Mouse (Mus musculus) heart, postnatal 36 days (tissue): ENCODE measurements around the gene Prdx4. TPM values are rescaled to one million over a fixed set of nuclear protein-coding genes. Genes with fewer than 3 reads are reported as not detected.
"Not testable (repeated sequence)": the region's sequence is repeated elsewhere in the genome, so short reads cannot be mapped to it uniquely, and the experiment has no call there.

Experiments used
- DNase-seq, 2 experiments: peaks; one replicate each; pipeline ENCODE4 v3.0.0; 2021 to 2022
- intact Hi-C: fragments of 180-260 bp; cut with DNase I; formaldehyde crosslinking; loops from one replicate; pipeline ENCODE4 v1.15.1; 2025
- total RNA-seq, 2 experiments: library from RNA; stranded (reverse); gene quantifications; 2 replicates each; pipeline ENCODE4 v1.2.3; 2021

Prdx4 gene
- total RNA-seq: 10 to 100 TPM; 22.6 to 33.4 TPM

DNA sequence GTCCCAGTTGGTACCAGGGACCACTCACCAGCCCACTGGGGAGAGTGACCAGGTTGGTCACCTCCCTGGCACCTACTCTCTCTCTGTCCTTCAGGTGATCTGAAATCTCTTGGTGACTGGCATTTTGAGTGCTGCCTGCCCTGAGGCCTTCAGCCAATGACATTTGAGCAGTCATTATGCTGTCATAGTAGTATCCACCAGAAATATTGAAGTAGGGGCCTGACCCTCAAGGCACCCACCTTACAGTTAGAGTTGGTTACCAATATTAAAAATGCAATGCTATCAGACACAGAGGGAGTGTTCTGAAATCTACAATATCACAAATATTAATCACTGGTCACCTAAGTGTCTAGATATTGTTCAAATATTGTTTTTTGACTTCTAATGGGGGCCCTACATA is at the start of gene Prdx4:
Gene Prdx4, minus strand, starts transcription at position 101 of the 400 bp plus-strand sequence.
- DNase-seq: no peak
- intact Hi-C loops: no loop called here

DNA sequence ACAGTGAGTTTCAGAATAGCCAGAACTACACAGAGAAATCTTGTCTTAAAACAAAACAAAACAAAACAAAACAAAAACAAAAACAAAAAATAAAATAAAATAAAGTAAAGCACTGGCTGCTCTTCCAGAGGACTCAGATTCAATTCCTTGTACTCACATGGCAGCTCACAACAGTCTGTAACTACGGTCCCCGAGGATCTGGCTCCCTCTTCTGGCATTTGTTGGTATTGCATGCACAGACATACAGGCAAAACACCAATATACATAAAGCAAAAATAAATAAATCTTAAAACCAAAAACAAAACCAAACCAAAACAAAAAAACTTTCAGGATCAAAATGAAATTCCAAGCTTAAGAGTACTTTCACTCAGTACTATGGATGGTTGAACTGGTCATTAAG is 36.0 kb upstream of the Prdx4 start:
- intact Hi-C loops: loop anchor here (5.0 kb wide), 1 partner anchor 279 kb away; no protein-coding TSS in a partner anchor
- peak; percentile 10 to 35 for DNase-seq

DNA sequence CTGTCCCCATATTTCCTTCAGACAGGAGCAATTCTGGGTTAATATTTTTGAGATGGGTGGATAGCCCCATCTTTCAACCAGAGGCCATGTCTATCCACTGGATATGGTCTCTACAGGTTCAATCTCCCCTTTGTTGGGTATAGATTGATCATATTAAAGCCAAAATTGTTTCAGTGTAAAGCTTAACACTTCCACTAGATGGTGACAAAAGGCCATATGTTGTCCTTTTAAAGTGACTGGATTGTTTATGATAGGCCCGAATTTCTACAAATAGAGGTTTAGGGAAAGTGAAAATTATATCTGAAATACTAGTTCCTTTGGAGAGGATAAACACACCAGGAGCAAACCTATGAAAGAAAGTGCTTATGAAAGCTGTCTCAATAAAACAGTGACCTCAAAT is 34.9 kb upstream of the Prdx4 start:
- intact Hi-C loops: loop anchor here (5.0 kb wide), 1 partner anchor 278 kb away; no protein-coding TSS in a partner anchor
- no peak for DNase-seq

DNA sequence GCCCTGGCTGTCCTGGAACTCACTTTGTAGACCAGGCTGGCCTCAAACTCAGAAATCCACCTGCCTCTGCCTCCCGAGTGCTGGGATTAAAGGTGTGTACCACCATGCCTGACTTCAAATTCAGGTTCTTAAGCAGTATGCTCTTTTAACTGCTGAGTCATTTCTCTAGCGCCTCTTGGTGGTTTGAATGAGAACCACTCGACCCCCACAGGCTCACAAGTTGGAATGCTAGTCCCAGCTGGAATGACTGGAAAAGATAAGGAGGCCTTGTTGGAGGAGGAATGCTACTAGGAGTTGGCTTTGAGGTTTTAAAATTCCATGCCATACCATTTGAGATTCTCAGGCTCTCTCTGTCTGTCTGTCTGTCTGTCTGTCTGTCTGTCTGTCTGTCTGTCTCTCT is 29.6 kb upstream of the Prdx4 start:
- DNase-seq, intact Hi-C loops: not testable (repeated sequence)

DNA sequence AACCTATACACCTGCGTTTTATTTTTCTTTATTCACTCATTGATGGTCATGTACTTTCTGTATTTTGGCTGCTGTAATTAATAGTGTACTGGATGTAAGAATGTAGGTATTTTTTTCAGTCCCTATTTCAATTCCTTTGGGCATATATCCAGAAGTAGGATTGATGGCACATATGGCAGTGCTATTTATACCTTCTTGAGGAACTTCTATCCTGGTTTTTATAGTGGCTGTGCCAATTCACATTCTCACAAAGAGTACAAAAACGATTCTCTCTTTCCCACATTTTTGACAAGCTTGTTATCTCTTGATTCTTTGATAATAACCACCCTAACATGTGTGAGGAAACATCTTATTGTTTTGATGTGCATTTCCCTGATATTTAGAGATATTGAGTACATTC is 24.5 kb upstream of the Prdx4 start:
- intact Hi-C loops: no loop called here
- DNase-seq: no peak

DNA sequence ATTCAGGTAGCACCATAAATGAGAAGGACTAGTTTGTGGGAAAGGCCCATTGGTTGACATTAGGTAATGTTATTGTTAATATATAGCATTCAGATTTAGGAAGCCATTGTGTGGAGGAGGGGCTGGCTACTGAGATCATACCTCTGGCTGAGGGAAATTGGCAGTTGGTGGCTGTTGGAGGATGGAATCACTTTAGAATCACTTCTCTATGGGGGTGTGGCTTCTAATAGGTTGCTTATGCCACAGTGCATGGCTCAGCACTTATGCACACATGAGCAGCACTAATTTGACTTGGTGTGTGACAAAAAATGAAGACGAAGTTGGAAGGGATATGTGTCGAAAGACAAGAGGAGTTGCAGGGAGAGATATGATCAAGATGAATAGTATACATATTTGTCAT is 5.7 kb upstream of the Prdx4 start:
- intact Hi-C loops: no loop called here
- no peak for DNase-seq

DNA sequence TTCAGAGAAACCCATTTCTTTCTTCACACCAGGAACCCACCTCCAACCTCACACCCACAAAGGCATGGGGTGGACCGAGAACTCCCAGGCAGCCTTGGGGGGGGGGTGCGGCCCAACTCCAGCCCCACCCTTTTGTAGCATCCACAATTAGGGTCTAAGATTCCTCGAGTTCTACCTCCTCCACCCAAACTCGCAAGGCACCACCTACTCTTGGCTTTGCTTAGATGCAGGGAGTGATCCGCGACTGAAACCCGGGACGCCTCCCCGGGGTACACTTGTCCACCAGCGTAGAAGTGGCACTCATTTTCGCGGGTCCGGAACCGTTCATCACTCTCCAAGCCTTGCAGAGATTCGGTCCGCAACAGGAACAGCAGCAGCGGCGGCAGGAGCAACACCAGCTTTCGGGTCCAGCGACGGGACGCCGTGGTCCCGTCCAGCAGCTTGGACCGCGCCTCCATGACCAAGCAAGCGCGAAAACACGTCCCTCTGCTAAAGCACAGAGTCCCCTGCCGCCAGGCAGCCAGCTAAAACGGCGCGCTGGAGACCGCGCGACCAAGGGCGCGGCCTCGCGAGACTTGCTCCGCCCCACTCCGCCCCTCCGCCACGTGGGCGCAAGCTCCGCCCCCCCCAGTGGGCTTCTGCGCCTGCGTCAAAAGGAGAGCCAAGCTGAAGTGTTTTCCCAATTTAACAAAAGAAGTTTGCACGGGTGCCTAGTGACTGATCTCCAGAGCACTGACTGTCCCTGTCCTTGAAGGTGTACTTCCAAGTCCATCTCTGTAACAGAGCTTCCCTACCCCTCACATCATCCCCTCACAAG is 2.4 kb downstream of the Prdx4 start:
- intact Hi-C loops: loop anchor here (5.0 kb wide), 1 partner anchor 121 kb away; the partner anchor contains the start of gene Sat1
- DNase-seq: peak; percentile 83 to 85

DNA sequence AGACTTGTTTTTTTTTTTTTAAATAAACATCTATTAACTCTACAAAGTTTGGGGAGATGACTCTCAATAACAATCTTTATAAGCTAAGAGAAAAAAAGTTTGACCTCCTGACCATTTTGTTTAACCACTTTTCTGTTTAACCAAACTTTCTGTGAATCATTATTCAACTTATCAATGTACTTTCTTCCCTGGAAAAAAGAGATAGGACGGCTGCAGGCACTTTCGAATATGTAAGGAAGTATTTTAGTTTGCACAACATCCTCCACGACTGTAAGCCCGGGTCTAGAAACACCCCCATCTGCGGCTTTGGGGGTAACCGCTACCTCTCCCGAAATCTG is 3.0 kb downstream of the Prdx4 start:
- intact Hi-C loops: loop anchor here (5.0 kb wide), 1 partner anchor 120 kb away; the partner anchor contains the start of gene Sat1
- DNase-seq: no peak

DNA sequence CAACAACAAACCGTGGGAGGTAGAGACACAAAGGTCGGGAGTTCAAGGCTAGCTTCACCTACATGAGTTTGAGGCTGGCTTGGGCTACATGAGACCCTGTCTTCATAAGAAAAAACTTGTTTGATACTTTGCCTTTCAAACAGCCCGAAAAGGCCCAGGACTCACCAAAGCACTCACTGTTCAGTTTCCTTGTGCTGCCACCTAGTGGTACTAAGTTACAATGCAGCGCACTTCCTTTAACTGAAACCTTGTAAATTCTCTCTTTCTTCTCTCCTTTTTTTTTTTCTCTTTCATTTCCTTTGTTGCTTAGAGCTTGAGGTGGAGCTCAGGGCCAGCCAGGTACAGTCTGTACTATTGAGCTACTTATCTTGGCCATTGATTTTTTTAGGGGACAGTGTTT is 22.5 kb downstream of the Prdx4 start:
- intact Hi-C loops: loop anchor here (1.0 to 5.0 kb wide), 2 partner anchors 174 to 221 kb away; no protein-coding TSS in a partner anchor
- peak in 1 of 2 experiments; percentile 22 for DNase-seq

DNA sequence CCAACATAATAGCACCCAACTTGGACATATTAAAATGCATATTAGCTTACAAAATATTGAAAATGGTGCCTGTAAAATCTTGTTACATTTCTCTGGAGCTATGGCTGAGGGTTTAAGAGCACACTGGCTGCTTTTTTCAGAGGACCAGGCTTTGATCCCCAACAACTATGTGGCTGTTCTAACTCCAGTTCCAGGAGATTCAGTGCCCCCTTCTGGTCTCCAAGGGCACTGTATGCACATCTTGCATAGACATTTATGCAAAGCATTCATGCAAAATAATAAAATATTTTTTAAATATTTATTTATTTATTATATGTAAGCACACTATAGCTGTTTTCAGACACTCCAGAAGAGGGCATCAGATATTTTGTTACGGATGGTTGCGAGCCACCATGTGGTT is 34.2 kb downstream of the Prdx4 start:
- DNase-seq: no peak
- intact Hi-C loops: no loop called here

DNA sequence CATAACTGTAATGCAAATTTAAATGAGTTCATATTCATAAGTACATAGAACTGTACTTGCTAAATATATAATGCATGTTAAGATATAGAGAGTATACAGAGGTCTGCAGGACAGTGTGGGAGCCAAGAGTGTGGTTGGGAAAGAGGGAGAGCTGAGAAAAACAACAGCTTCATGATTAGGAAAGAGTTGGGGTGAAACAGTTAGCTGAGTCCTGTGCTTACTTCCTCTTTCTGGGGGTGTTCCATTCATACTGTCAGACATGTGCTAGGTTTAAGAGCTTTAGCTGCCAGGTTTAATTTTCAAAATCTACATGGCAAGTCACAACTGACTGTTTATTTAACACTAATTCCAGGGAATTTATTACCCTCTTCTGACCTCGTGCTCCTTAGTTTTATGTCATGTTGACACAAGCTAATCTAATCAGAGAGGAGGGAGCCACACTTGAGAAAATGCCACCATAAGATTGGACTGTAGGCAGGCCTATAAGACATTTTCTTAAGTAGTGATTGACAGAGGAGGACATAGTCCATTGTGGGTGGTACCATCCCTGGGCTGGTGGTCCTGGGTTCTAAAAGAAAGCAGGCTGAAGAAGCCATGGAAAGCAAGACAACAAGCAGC is 60.0 kb downstream of the Prdx4 start:
- intact Hi-C loops: no loop called here
- DNase-seq: no peak

DNA sequence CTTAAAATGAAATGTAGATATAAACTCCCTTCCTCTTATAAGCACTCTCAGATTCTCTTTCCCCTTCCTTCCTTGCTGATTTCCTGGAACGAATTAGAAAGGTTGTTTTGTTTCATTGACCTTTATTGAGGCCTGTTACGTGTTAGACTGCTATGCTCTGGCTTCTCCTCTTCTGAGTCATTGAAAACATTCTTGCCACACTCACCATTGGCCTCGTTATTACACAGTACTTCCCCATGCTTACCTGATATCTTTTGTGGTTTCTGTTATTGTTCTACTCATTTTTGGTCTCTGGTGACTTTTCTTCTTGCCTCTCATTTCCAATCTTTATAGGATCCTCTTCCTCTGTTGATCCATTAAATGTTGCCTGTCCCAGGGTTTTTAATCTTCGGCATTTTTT is 62.1 kb downstream of the Prdx4 start:
- intact Hi-C loops: no loop called here

More for the DNA sequence above, 62.1 kb downstream of the Prdx4 start:
- DNase-seq: no peak

Other genes with a start within 250 kb of the Prdx4 start
- not detected for gene Magea2, start 247.1 kb downstream of the Prdx4 start, total RNA-seq
- not detected for gene Cldn34b2, start 212.3 kb downstream of the Prdx4 start, total RNA-seq
- 10 to 100 TPM; 34.4 to 41.1 TPM for gene Sat1, start 124.3 kb downstream of the Prdx4 start, total RNA-seq
- gene Acot9, start 78.3 kb downstream of the Prdx4 start, total RNA-seq: 10 to 100 TPM; 26.0 to 26.5 TPM